31 mouse cellular contexts compared by ENCODE assay signal in genomic region chr7:132119817-132120216, GRCm38 (mm10). TPM values are rescaled to one million over a fixed set of nuclear protein-coding genes. Genes with fewer than 3 reads are reported as not detected.
"Had no signal": no experiment of that assay in that cellular context is flagged by ENCODE, and none has a peak within 500 bp of the region (broad histone marks: within the 10 kb centered on the region; RNA-seq: fewer than 3 reads in every experiment).

No protein-coding gene starts in this region.

- DNase-seq: left cerebral cortex, postnatal 4 days; liver; liver, embryonic 13.5 days; liver, postnatal 0 days; lung, adult 18-20 months; lung, adult 2 months; lung, embryonic 14.5 days; lung, postnatal 10 days; lung, postnatal 36 days; lung, postnatal 4 days; midbrain, embryonic 14.5 days had no signal

- H3K27ac ChIP-seq: limb, embryonic 10.5 days; limb, embryonic 12.5 days; limb, embryonic 13.5 days; limb, embryonic 15.5 days; liver, embryonic 12.5 days; liver, embryonic 13.5 days; liver, embryonic 14.5 days; liver, embryonic 15.5 days; lung, embryonic 15.5 days; macrophage; midbrain, embryonic 10.5 days; midbrain, embryonic 12.5 days; midbrain, embryonic 13.5 days; midbrain, embryonic 15.5 days; neural tube, embryonic 12.5 days had no signal

- H3K4me3 ChIP-seq: limb, embryonic 10.5 days; limb, embryonic 12.5 days; limb, embryonic 13.5 days; limb, embryonic 15.5 days; liver, embryonic 12.5 days; liver, embryonic 13.5 days; liver, embryonic 15.5 days; lung, embryonic 15.5 days; megakaryocyte, embryonic 14.5 days; midbrain, embryonic 10.5 days; midbrain, embryonic 12.5 days; midbrain, embryonic 13.5 days; midbrain, embryonic 15.5 days; myocyte; neural tube, embryonic 12.5 days had no signal

RNA-seq across cellular contexts. Expression of gene Cpxm2, which starts 34.7 kb away (rescaled TPM):
- total RNA-seq: megakaryocyte progenitor cell, adult 5-6 weeks; megakaryocyte, adult 5-6 weeks; megakaryocyte-erythroid progenitor cell, adult 5-6 weeks; monocyte, adult 5-6 weeks had no signal
